Mouse (Mus musculus) left cerebral cortex, postnatal 36 days (tissue): ENCODE data around the gene Tram2. TPM values are rescaled to one million over a fixed set of nuclear protein-coding genes. Genes with fewer than 3 reads are reported as not detected.

Experiments
- DNase-seq, 2 experiments: peaks; one replicate each; pipeline ENCODE4 v3.0.0; 2021 to 2022; ENCODE audit warnings: low spot score in 2 of 2, mixed read lengths in 1 of 2
- intact Hi-C: fragments of 180-260 bp; cut with DNase I; formaldehyde crosslinking; loops from one replicate; pipeline ENCODE4 v1.15.1; 2025
- total RNA-seq, 2 experiments: library from RNA; stranded (reverse); gene quantifications; 2 replicates each; pipeline ENCODE4 v1.2.3; 2021

Gene Tram2
- 1 to 10 TPM in 1 of 2 experiments, under 1 TPM in 1; 0.81 to 1.3 TPM for total RNA-seq

GRCm38 (mm10) chr1:21079217-21079773, at the start of gene Tram2:
TSS of gene Tram2 (minus strand) at chr1:21079229.
- DNase-seq: peak; percentile 89 to 90
- intact Hi-C loops: no loop called here

GRCm38 (mm10) chr1:21124713-21125336, 45.8 kb upstream of the Tram2 start:
- DNase-seq: no peak
- intact Hi-C loops: no loop called here

DNA sequence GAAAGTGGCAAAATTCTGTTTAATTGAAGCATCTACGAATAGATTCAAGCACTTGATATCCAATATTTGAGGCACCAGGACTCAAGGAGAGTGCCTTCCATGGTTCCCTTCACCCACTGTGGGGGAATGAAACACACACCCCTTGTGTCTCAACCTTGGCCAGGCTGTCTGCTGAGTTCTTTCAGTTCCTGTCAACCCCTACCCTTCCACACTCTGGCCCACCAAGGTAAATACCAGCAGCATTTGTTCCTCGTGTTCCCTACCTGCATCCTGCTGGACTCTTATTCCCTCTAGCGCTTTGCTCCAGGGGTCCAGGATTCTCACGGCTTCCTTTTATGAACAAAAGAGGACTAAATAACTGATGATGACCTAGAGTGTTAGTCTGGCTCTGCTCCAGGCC, 24.8 kb upstream of the Tram2 start:
- no peak for DNase-seq
- intact Hi-C loops: loop anchor here (5.0 kb wide), 1 partner anchor 166 kb away; no protein-coding TSS in a partner anchor

GRCm38 (mm10) chr1:21101221-21102006, 22.4 kb upstream of the Tram2 start:
- intact Hi-C loops: loop anchor here (5.0 kb wide), 1 partner anchor 164 kb away; no protein-coding TSS in a partner anchor
- DNase-seq: peak; percentile 15 to 29

DNA sequence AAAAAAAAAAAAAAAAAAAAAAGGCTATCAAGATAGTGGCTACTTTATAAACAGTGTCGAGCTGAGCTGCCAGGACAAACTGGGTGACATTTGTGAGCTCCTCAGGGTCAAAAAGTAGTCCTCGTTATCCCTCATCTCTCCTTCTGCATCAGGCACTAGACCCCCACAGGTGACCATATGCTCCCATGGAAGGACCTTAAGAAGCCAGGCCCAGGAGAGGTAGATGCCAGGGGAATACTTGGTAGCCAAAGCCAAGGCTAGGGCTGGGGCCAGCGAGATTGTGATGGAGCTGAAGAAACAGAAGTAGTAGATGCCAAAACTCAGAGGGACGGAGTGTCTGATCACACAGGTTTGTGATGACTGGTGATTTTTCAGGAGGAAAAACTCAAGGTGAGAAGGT, 21.7 kb upstream of the Tram2 start:
- intact Hi-C loops: loop anchor here (5.0 kb wide), 1 partner anchor 163 kb away; no protein-coding TSS in a partner anchor
- no peak for DNase-seq

- intact Hi-C loops: no loop called here
- DNase-seq: no peak
These were observed 18.3 kb upstream of the Tram2 start for GRCm38 (mm10) chr1:21097001-21097989.

DNA sequence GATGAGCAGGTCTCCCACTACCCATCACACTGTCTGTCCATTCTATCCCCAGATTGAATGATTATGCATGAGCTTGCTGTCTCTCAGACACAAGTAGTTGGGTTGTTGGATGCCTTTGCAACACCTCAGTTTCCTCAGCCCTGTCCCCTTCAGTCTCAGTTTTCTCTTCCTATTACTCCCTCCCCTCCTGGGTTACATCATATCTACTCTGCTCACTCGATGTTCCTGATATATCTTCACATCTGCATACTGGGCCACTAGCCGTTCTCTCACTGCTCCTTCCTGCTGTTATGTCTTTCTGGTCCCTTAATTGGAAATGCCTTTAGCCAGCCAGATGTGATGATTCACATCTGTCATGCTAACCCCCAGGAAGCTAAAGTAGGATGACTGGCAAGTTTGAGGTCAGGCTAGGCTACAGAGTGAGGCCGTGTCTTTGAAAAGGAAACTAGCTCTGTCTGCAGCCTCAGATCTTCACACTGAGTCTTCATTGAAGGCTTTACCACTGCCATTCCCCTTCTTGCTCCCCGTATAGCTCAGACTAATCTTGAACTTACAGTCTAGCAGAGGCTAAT, 15.7 kb upstream of the Tram2 start:
- no peak for DNase-seq
- intact Hi-C loops: no loop called here

GRCm38 (mm10) chr1:21089661-21090117, 10.7 kb upstream of the Tram2 start:
- intact Hi-C loops: no loop called here
- no peak for DNase-seq

DNA sequence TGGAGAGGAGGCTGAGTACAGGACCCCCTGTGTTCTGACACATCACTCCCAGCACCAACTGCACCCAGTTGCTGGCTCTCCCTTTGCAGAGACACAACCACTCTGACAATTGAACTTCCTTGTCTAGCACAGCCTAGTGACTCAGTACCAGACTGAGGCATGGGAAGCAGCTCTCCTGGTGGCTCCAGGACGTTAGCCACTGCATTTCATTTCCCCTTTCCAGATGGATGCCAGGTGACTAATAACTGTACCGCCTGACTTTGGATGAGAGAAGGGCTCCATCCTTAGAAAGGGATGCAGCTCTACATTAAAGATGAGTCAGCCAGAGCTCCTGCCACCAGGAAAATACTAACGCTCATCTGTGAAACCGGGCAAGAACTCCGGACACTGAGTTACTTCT, 7.3 kb upstream of the Tram2 start:
- intact Hi-C loops: no loop called here

DNA sequence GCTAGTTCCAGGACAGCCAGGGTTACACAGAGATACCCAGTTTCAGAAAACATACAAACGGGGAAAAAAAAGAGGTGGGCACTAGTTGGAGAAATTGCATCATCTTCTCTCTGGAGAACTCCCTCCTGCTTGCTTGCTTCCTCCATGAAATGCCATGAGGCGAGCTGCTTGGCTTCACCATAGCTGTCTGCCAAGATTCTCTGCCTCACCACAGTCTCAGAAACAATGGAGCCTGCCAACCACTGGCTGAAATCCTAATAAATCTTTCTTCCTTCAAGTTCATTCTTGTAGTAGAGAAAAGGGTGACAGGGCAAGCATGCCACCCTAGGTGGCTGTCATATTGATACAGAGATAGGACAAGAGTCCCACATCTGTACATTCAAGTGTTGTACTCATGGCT, 5.6 kb upstream of the Tram2 start:
- DNase-seq: no peak

More for the DNA sequence above, 7.3 kb upstream of the Tram2 start:
- no peak for DNase-seq

GRCm38 (mm10) chr1:21080362-21080761, 1.3 kb upstream of the Tram2 start:
- no peak for DNase-seq
- intact Hi-C loops: no loop called here

More for the DNA sequence above, 5.6 kb upstream of the Tram2 start:
- intact Hi-C loops: no loop called here

DNA sequence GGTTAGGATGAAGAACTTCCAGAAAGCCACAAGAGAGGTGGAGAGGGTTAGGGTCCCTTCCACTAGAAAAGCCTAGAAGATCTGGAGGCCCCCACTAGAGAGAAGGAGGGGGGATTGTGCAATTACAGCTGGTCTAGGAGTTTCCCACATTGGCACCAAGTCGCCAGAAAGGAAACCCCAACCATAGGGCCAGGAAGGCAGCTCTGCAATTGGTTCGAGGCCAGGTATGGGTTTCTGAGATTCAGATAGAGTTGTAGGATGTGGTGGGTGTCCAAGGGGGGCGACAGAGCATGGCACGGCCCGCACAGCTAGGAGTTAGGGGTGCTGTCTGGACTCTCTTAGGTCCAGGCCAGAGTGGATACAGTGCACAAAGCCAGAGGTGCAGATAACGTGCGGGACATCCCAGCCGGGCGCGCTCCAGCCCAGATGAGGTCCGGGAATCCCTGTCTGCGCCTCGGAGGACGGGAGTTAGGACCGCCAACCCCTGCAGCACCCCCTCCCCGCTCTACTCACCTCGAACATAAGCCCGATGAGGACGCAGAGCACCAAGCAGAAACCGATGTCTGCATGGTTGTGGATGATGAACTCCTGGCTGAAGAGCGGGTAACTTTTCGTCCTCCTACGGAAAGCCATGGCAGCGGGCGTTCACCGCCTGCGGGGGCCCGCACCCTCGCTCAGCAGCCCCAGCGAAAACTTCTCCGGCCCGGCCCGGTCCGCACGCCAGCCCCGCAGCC, 381 bp downstream of the Tram2 start:
- intact Hi-C loops: no loop called here
- no peak for DNase-seq

DNA sequence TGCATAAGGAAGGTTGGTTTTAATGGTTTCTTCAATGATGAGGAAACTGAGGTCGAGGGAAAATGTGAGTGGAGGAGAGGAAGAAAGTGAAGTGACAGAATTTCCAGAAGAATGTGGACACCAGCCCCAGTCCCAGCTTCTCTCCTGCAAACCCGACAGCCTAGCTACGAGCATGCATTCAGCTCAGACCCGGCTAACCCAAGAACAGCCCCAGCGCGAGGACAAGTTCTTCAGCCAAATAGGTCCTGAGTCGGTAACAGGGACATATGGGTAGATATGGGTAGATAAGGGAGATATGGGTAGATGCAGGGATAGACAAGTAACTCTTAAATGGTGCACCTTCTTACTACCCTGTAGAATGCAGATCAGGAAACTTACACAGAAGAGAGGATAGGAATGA, 1.4 kb downstream of the Tram2 start:
- DNase-seq: no peak
- intact Hi-C loops: no loop called here

DNA sequence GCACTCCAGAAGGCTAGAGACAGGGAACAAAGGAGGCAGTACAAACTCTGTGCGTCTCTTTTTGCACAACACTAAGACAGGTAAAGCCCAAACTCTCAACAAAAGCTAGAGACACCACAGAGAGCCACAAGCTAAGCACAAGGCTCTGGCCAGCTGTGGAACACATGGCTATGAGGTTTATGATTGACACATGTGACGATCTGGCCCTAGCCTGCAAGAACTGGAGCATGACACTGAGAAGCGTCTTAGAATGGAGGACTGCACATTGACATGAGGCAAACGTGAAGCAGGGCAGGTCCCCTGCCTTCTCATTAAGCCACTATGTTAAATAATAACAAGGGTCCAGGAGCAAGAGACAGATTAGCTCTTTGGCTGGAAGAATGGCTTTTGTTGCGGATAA, 1.8 kb downstream of the Tram2 start:
- intact Hi-C loops: no loop called here
- no peak for DNase-seq

GRCm38 (mm10) chr1:21075986-21076495, 3.0 kb downstream of the Tram2 start:
- DNase-seq: no peak
- intact Hi-C loops: no loop called here

- intact Hi-C loops: no loop called here
- no peak for DNase-seq
These were observed 4.8 kb downstream of the Tram2 start for GRCm38 (mm10) chr1:21074231-21074630.

- intact Hi-C loops: no loop called here
- no peak for DNase-seq
These were observed 6.1 kb downstream of the Tram2 start for GRCm38 (mm10) chr1:21072875-21073444.

GRCm38 (mm10) chr1:21070658-21071057, 8.4 kb downstream of the Tram2 start:
- intact Hi-C loops: no loop called here
- DNase-seq: no peak
